Mouse (Mus musculus) bone marrow macrophage, adult 2 months (primary cell): ENCODE measurements around the gene Olfr960.

Source experiments
- CTCF ChIP-seq: IDR thresholded peaks from 2 replicates; pipeline ENCODE4 v1.5.1; 2012; ENCODE audit warnings: low read depth, mild to moderate bottlenecking, low read length, moderate library complexity
- POLR2A ChIP-seq: IDR thresholded peaks from 2 replicates; pipeline ENCODE4 v1.6.1; 2012; ENCODE audit warnings: mild to moderate bottlenecking, low read depth, low read length, borderline replicate concordance

DNA sequence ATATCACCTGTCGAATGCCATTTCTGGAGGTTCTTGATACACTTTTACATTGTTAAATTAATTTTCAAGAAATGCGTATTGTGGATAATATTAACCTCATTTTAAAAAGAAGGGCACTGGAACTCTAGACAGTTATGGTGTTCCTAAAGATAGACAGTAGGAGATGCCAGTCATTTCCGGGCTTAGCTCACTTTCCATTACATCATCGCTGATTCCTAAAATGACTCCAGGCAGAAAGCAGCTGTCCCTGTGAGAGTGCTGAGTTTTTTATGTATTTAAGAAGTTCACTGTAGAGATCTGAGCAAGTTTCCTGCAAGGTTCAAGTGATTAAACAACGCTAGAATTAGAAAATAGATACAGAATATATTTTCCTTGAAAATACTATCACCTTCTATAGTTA, 44.1 kb upstream of the Olfr960 start:
- no peak for TF ChIP-seq POLR2A
- no peak for TF ChIP-seq CTCF
